Mouse (Mus musculus): ENCODE results near the gene Gm28047.
A peak's percentile ranks its signal among the peaks of the same experiment; 100 is the strongest.
"Not testable (repeated sequence)": the region's sequence is repeated elsewhere in the genome, so short reads cannot be mapped to it uniquely, and the experiment has no call there.

Gm28047 gene

DNA sequence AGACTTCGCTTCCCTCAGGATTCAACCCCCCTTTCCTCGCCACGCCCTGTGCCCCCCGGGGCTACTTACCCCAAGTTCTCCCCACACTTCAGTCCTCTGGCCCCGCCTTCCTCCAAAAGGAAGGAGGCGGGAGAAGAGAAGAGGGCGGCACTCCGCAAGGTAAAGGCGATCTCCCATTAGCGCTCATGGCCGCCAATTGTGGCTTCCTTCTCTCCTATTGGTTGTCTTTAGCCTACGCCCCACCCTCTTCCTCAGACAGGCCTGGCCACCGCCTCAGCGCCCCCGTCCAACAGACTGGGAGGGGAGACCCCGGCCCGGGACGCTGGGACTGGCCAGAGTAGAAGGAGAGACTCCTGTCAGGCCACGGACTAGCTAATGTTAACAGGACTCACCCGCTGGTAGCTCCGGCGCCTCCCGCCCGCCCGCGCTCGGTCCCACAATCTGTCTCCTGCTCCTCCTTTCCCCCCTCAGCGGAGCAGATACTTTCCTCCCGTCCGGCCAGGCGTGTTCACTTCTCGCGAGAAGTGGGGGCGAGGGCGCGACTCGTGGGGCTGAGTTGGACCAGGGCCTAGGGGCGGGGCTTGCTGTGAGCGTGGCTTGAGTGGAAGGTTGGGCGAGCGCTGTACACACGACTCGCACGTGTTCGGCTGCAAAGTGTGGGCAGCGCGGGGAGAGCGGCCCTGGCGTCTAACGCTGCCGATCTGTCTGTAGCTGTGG, at the start of gene Gm28047, which contains the start of gene Atf7:
TSS of gene Gm28047 (minus strand) at position 98 of the 717 bp plus-strand sequence.
TSS of gene Atf7 (minus strand) at position 495 of the 717 bp plus-strand sequence.
- DNase-seq: peak; percentile 99

GRCm38 (mm10) chr15:102673548-102673947, 48.7 kb upstream of the Gm28047 start:
- DNase-seq: peak; percentile 87

DNA sequence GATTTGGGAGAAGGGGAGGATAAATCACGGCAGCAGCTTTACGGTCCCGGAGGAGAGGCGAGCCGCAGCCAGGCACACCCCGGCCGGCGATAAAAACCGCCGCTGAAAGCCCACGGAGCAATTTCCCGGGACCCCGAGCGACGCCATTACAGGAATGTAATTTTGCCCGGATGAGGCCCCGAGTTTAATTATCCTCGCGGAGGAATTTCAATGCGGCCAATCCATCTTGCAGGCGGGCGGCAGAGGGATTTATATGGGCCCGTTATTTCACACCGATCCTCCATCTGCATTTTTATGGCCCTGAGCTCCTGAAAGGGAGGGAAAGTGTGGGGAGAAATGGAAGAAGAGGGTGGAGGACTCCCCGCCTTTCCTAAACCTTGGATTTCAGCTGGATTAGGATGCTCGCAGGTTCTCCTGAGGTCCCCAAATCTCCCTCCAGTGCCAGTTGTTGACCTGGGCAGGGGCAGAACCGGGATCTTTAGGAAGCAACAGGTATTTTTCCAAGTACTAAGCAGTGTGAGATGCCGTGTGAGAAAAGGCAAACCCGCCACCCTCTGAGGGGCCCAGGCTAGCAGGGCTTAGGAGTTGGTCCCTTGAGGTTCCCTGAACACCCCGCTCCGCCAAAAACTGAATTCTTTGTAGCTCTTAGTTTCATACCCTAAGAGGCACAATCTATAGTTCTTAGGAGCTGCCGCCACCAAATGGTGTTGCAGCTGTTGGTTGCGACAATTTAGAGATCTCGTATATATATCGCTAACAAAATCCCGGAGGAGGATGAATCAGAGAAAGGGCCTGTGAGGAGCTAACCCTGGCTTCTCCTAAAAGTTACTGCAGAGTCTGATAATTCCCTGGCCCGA, 47.6 kb upstream of the Gm28047 start, which contains the start of gene Atp5g2:
TSS of gene Atp5g2 (minus strand) at position 138 of the 857 bp plus-strand sequence.
- DNase-seq: peak; percentile 80

DNA sequence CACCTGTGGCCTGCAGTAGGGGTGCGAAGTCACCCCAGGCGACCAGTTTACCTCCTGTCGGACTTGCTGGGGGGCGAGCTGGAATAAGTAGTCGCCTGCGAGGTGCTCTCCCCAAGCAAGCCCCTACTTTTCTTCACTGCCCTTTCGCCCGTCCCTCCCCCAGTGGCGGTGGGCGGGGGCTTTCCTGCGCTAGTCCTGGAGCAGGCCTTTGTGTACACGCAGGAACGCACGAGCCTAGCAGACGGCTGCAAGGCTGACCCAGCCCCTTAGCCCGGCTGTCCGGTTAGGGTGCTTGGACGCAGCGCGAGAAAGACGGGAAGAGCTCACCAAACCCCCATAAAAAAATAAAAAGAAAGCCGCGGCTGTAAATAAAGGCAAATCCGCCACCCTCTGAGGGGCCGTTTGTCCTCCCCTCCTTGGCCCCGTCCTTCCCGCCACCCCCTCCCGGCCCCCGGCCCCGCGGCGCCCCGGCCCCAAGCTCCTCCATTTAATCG, 46.9 kb upstream of the Gm28047 start:
- peak; percentile 92 for DNase-seq

DNA sequence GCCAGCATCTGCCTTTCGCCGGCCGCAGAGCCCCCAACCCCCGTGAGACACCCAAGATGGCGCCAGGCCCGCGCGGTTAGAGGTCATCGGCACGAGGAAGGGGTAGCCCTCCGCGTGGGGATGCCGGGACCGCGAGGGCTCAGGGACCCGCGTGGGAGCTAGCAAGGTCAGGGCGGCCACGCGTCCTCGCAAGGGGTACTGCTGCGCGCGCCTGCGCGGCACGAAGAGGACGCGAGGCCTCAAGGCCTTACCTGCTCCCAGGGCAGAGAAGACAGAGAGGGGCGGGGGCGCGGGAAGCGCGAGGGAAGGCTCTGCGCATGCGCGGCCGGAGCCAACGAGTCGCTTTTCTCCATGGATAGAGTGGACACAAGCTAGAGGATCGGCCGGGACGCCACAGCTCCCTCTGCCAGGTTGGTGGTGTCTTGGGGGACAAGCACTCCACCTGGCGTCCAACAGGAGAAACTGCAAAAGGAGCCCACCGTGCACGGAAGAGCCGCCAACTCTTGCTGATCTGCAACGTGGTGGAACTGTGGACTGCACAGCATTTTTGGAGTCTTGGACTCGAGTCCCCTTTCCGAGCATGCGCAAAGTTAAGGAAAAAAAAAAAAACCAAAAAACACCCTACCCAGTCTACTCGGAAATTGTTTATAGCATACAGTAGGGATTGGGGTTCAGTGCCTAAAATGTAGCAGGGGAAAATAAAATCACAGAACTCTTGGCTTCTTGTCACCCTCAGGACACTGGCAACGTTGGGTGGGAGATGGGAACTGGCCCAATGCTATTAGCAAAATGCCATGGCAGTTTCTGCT, 46.1 kb upstream of the Gm28047 start:
- peak; percentile 97 for DNase-seq

GRCm38 (mm10) chr15:102670281-102670680, 45.4 kb upstream of the Gm28047 start:
- DNase-seq: no peak

- DNase-seq: no peak
Observed at GRCm38 (mm10) chr15:102669571-102669970, 44.7 kb upstream of the Gm28047 start.

DNA sequence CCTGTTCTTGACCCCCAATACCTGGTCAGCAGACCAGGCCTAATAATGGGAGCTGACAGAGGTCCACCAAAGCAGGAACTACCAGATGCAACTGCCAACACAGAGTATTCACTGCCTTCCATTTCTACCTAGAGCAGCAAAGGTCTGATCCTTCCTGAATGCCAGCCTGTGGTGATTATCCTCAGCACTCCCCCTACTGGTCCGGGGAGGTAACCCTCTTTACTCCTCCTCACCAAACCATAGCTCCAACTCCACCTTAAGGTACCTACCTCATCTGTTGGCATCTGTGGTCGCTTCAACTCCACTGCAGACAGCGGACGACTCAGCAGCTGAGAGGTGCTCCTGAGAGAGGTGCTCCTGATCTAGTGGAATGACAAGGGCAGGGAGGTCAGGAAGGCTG, 40.6 kb upstream of the Gm28047 start:
- DNase-seq: peak; percentile 70

DNA sequence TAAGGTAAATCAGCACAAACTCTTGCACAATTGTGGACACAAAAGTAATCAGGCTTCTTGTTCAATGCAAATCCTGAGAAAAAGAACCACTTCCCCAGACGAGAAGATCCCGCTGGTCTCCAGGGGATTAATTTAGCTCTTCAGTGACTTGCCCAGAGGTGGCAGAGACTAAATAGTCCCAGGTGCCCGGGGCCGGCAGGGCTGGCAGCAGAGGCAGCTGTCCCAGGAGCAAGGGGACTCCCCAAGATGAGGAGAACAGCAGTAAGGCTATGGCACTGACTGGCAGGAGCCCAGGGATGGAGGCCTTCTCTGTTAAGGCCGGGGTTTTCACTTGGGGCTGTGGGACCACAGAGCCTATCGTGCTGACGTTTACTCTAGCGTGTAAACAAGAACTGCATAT, 39.0 kb upstream of the Gm28047 start:
- no peak for DNase-seq

DNA sequence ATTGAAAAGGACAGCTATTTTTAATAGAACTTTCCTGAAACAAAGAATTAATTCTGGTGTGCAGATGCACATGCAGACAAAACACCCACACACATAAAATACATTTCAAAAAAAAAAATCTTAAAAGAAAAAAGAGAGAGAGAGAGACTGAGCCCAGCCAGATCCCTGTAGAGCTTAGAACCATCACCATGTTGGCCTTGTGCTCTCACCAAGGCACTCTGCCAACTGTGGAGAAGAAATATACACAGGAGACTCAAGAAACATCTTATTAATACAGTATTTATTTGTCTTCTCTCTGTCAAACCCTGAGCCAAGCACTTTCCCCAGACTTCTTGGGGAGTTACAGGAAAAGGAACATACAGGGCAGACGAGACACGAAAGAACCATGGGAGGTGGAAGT, 37.7 kb upstream of the Gm28047 start:
- DNase-seq: not testable (repeated sequence)

GRCm38 (mm10) chr15:102657926-102658381, 33.1 kb upstream of the Gm28047 start:
- DNase-seq: no peak

DNA sequence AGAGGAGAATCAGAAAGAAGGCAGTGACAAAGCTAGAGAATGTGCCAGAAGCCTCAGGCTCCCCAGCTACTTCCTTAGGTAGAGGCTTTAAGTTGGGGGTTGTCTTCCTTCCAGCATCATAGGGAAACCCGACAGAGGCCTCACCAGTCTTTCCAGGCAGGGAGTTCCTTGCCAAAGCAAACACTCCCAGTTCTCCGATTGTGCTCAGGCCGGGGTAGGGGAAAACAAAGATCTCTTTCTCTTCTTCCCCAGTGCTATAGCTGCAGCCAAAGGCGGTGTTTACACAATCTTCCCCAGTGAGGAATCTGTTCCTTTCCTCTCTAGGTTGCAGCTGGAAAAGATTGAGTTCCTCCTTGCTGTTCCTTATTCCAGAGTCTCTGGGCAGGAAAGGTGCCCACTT, 31.8 kb upstream of the Gm28047 start:
- DNase-seq: peak; percentile 56

DNA sequence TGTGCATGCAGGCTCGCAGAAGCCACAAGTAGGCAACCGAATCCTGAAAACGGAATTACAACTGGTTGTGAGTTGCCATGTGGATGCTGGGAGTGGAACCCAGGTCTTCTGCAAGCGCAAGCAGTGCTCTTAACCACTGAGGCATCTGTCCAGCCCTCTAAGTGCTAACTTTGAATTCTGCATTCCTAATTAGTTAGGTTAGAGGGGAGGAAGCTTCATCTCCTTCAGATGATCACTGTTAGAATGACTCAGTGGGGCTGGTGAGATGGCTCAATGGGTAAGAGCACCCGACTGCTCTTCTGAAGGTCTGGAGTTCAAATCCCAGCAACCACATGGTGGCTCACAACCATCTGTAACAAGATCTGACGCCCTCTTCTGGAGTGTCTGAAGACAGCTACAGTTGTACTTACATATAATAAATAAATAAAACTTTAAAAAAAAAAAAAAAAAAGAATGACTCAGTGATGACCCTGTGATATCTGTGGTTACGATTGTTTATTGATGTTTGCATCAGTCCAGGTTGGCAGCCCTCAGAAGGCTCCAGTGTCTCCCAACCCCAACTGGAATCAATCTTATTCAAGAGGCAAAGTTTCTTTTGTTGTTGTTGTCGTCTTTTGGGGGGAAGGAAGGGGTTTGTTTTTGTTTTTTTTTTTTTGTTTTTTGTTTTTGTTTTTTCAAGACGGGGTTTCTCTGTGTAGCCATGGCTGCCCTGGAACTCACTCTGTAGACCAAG, 27.2 kb upstream of the Gm28047 start:
- DNase-seq: not testable (repeated sequence)

- DNase-seq: no peak
Observed at GRCm38 (mm10) chr15:102651107-102651506, 26.2 kb upstream of the Gm28047 start.

- no peak for DNase-seq
Observed at GRCm38 (mm10) chr15:102635817-102636216, 10.9 kb upstream of the Gm28047 start.

GRCm38 (mm10) chr15:102634684-102635083, 9.8 kb upstream of the Gm28047 start:
- DNase-seq: no peak

DNA sequence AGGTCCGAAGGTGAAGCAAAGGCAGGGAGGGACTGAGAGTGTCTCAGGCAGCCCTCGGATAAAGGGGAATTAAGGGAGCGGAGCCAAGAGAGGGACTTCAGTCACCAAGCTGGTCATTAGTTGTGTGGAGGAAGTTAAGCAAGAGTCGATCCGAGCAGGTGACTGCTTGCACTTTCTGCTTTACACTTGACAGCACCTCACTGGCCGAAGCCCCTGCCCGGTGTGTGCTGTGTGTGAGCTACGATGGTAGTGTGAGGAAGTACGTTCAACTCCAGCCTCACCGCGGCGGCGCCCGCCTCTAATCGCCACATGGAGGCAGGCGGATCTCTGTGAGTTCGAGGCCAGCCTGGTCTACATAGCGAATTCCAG, 804 bp upstream of the Gm28047 start:
- no peak for DNase-seq

DNA sequence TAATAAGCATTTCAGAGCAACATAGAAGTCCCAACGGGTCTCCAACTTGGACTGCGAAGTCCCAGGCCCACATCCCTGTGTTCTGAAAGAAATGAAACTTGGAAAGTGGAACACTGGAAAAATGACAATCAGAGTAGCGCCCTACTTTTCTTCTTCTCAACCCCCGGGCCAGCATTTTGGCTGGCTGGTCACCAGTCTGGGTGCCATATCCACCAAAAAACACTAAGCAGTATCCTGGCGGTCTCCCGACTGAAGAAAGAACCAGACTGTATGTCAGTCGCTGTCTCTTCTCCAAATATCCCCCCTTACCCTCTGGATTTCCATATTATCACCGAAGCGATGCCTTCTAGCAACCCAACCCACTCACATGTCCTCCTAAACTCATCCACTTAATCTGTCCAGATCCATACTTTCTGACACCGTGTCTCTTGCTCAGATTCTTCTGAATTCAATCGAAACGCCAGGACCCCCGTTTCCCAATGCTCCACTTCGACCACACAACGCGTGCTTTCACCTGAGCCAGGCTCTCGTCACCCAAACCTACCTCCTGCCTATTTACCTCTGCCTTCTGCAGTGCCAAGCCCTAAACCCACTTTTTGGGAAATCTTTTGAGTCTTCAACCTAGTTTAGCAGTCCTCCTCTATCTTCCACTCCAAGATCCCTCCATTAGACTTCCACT, 437 bp downstream of the Gm28047 start:
- DNase-seq: peak; percentile 18

GRCm38 (mm10) chr15:102623121-102623520, 1.7 kb downstream of the Gm28047 start:
- DNase-seq: no peak

GRCm38 (mm10) chr15:102622536-102622935, 2.3 kb downstream of the Gm28047 start:
- no peak for DNase-seq

- DNase-seq: no peak
Observed at GRCm38 (mm10) chr15:102620765-102621164, 4.1 kb downstream of the Gm28047 start.
